Mouse (Mus musculus) erythroblast, embryonic 14.5 days (primary cell): ENCODE results near the gene Tef.

Source experiments
- GATA1 ChIP-seq: IDR thresholded peaks from 2 replicates; pipeline ENCODE4 v1.6.1; 2012; ENCODE audit warnings: low read length, inconsistent platforms, mixed read lengths
- TAL1 ChIP-seq: IDR thresholded peaks from 3 replicates; pipeline ENCODE4 v1.6.1; 2012; ENCODE audit warnings: low read length, inconsistent platforms, mixed read lengths

GRCm38 (mm10) chr15:81824832-81825231 is 22.6 kb downstream of the Tef start:
- TF ChIP-seq GATA1 (no peak), TAL1 (no peak)
